Mouse (Mus musculus) retina, postnatal 7 days (tissue): ENCODE data around the gene Itga9.
A peak's percentile ranks its signal among the peaks of the same experiment; 100 is the strongest.

Experiments
- DNase-seq: peaks from one replicate; pipeline ENCODE4 v3.0.0-alpha.2; 2012; ENCODE audit warnings: low read depth, low spot score

Gene Itga9

GRCm38 (mm10) chr9:118915290-118915689 lies 308.8 kb downstream of the Itga9 start:
- no peak for DNase-seq

- DNase-seq: no peak
Measured at GRCm38 (mm10) chr9:118919672-118920186, 313.2 kb downstream of the Itga9 start.

- peak; percentile 67 for DNase-seq
Measured at GRCm38 (mm10) chr9:118920798-118921515, 314.5 kb downstream of the Itga9 start.

- DNase-seq: no peak
Measured at GRCm38 (mm10) chr9:118921926-118922325, 315.4 kb downstream of the Itga9 start.

- DNase-seq: no peak
Measured at GRCm38 (mm10) chr9:118924554-118925085, 318.1 kb downstream of the Itga9 start.

GRCm38 (mm10) chr9:118925286-118926110 lies 319.0 kb downstream of the Itga9 start:
- DNase-seq: peak; percentile 84

GRCm38 (mm10) chr9:118926111-118926650 lies 319.7 kb downstream of the Itga9 start, which contains the start of gene Ctdspl:
Gene Ctdspl (plus strand): TSS chr9:118926453.
- DNase-seq: peak; percentile 46

- DNase-seq: peak; percentile 19
Measured at GRCm38 (mm10) chr9:118926688-118927321, 320.3 kb downstream of the Itga9 start.

GRCm38 (mm10) chr9:118927501-118927900 lies 321.0 kb downstream of the Itga9 start:
- DNase-seq: no peak

GRCm38 (mm10) chr9:118928007-118928406 lies 321.5 kb downstream of the Itga9 start:
- no peak for DNase-seq

- no peak for DNase-seq
Measured at GRCm38 (mm10) chr9:118928656-118929055, 322.2 kb downstream of the Itga9 start.

GRCm38 (mm10) chr9:118930611-118931010 lies 324.1 kb downstream of the Itga9 start:
- DNase-seq: no peak

- DNase-seq: no peak
Measured at GRCm38 (mm10) chr9:118933800-118934199, 327.3 kb downstream of the Itga9 start.

- no peak for DNase-seq
Measured at GRCm38 (mm10) chr9:118934319-118934718, 327.8 kb downstream of the Itga9 start.

GRCm38 (mm10) chr9:118935098-118935497 lies 328.6 kb downstream of the Itga9 start:
- DNase-seq: no peak

- DNase-seq: no peak
Measured at GRCm38 (mm10) chr9:118936071-118936470, 329.6 kb downstream of the Itga9 start.

GRCm38 (mm10) chr9:118937515-118937914 lies 331.0 kb downstream of the Itga9 start:
- DNase-seq: no peak

GRCm38 (mm10) chr9:118939410-118939809 lies 332.9 kb downstream of the Itga9 start:
- no peak for DNase-seq

GRCm38 (mm10) chr9:118939831-118940230 lies 333.3 kb downstream of the Itga9 start:
- no peak for DNase-seq

GRCm38 (mm10) chr9:118940591-118941207 lies 334.2 kb downstream of the Itga9 start:
- no peak for DNase-seq

GRCm38 (mm10) chr9:118942030-118942429 lies 335.5 kb downstream of the Itga9 start:
- DNase-seq: no peak
